Mouse (Mus musculus) limb, embryonic 11.5 days (tissue): ENCODE measurements around the gene Eif6. TPM values are rescaled to one million over a fixed set of nuclear protein-coding genes. Genes with fewer than 3 reads are reported as not detected.

ENCODE experiments used
- ATAC-seq: fragments of 200-750 bp; cut with Nextera tagmentation; 2 replicates; pipeline ENCODE4 v1.8.0; 2017; ENCODE audit warnings: low read depth; ENCODE audit not compliant: insufficient number of reproducible peaks, low FRiP score, low TSS enrichment
- DNase-seq: peaks from one replicate; pipeline ENCODE4 v3.0.0-alpha.2; 2015; ENCODE audit warnings: low spot score
- H3K27ac ChIP-seq: fragments of 300-500 bp; sonication (generic); replicated peaks from 2 replicates; pipeline ENCODE4 v1.5.1; 2014; ENCODE audit warnings: low read depth, mild to moderate bottlenecking, low read length
- H3K27me3 ChIP-seq: fragments of 300-500 bp; sonication (generic); 2 replicates; pipeline ENCODE4 v1.6.1; 2014; ENCODE audit warnings: mild to moderate bottlenecking, low read length, mixed read lengths; ENCODE audit not compliant: control insufficient read depth, insufficient read depth
- H3K36me3 ChIP-seq: fragments of 300-500 bp; sonication (generic); 2 replicates; pipeline ENCODE4 v1.6.1; 2014; ENCODE audit warnings: mild to moderate bottlenecking, low read length, moderate library complexity, mixed read lengths; ENCODE audit not compliant: control insufficient read depth, insufficient read depth
- H3K4me1 ChIP-seq: fragments of 300-500 bp; sonication (generic); 2 replicates; pipeline ENCODE4 v1.6.1; 2014; ENCODE audit warnings: low read length, mixed read lengths; ENCODE audit not compliant: control insufficient read depth, insufficient read depth
- H3K4me2 ChIP-seq: fragments of 300-500 bp; sonication (generic); 2 replicates; pipeline ENCODE4 v1.6.1; 2014; ENCODE audit warnings: low read depth, mild to moderate bottlenecking, moderate library complexity; ENCODE audit not compliant: severe bottlenecking
- H3K4me3 ChIP-seq: fragments of 300-500 bp; sonication (generic); 2 replicates; pipeline ENCODE4 v1.5.1; 2014; ENCODE audit warnings: low read depth, low read length
- H3K9ac ChIP-seq: fragments of 300-500 bp; sonication (generic); 2 replicates; pipeline ENCODE4 v1.6.1; 2014; ENCODE audit warnings: mild to moderate bottlenecking, low read length
- H3K9me3 ChIP-seq: fragments of 300-500 bp; sonication (generic); 2 replicates; pipeline ENCODE4 v1.6.1; 2016; ENCODE audit warnings: low read length; ENCODE audit not compliant: control insufficient read depth
- WGBS: fragments of 180-500 bp; shearing (Covaris S2); extraction: QIAGEN DNeasy Blood & Tissue Kit; methylation state at CpG from one replicate; pipeline ENCODE4 v1.1.7; 2014; 5-methylcytosine and 5-hydroxymethylcytosine counted together
- polyA plus RNA-seq: library from polyadenylated mRNA; unstranded; fragments of >200 nt; fragmentation: Nextera tagmentation; extraction: Ambion mirVana; gene quantifications from 2 replicates; pipeline ENCODE4 v1.2.1, GENCODE M21; 2014

The Eif6 gene
- polyA plus RNA-seq, 1 experiment from 2014 or later, result 215 TPM

- Histone ChIP-seq H3K4me3 (no peak overlapping the region), H3K27ac (no peak overlapping the region), H3K4me2 (no peak overlapping the region), H3K9ac (no peak overlapping the region), H3K4me1 (no peaks in the 10 kb centered on the region), H3K36me3 (no peaks in the 10 kb centered on the region), H3K9me3 (no peaks in the 10 kb centered on the region), H3K27me3 (no peaks in the 10 kb centered on the region)
- WGBS, result 48% methylated on average over 4 of the region's 4 CpGs
- no peak for ATAC-seq
- no peak for DNase-seq
These were observed 19.3 kb downstream of the Eif6 start for GRCm38 (mm10) chr2:155807408-155807807.

- Histone ChIP-seq H3K4me1 (no peaks in the 10 kb centered on the region), H3K27ac (no peak overlapping the region), H3K9me3 (no peaks in the 10 kb centered on the region), H3K36me3 (no peaks in the 10 kb centered on the region), H3K4me3 (no peak overlapping the region), H3K9ac (no peak overlapping the region), H3K27me3 (no peaks in the 10 kb centered on the region), H3K4me2 (no peak overlapping the region)
- WGBS, result 67% methylated on average over 5 of the region's 5 CpGs
- no peak for DNase-seq
- no peak for ATAC-seq
These were observed 20.2 kb downstream of the Eif6 start for GRCm38 (mm10) chr2:155806548-155806947.

GRCm38 (mm10) chr2:155805925-155806255 lies 20.8 kb downstream of the Eif6 start:
- Histone ChIP-seq H3K27me3 (no peaks in the 10 kb centered on the region), H3K27ac (no peak overlapping the region), H3K9ac (no peak overlapping the region), H3K36me3 (no peaks in the 10 kb centered on the region), H3K9me3 (no peaks in the 10 kb centered on the region), H3K4me1 (no peaks in the 10 kb centered on the region), H3K4me3 (no peak overlapping the region), H3K4me2 (no peak overlapping the region)
- DNase-seq (no peak), ATAC-seq (no peak)
- WGBS, result 83% methylated on average over 6 of the region's 6 CpGs

DNA sequence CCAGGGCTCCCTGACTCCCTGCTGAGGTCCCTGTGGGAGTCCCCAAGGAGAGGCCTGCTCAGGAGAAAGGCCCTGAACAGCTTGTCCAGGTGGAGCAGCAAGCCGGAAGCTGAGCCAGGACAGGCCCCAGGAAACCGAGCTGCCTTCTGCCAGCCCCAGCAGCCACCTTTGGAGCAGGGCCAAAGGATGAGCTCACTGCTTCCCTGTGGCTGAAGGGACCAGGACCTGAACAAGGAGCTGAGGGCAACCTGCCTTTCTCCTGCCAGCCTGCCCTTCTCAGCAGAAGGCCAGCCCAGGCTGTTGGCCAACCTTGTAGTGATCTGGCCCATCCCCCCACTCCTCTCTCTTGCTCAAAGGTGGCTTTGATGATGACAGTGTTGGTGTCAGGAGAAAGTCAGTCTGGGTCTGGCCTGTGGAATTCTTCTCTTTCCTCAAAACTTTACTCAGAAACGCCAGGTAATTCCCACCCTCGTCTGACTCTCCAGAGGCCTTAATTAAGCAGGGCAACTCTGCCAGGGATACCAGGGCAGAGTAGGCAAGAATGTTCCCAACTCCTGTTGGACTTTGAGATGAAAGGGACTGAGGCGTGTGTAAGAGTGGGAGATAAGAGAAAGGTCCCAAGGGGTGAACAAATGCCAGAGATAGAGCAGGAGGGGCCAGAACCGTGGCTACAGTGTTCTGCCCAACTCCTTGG lies 21.3 kb downstream of the Eif6 start:
- Histone ChIP-seq H3K4me3 (no peak overlapping the region), H3K36me3 (no peaks in the 10 kb centered on the region), H3K27ac (no peak overlapping the region), H3K4me2 (no peak overlapping the region), H3K27me3 (no peaks in the 10 kb centered on the region), H3K9ac (no peak overlapping the region), H3K4me1 (no peaks in the 10 kb centered on the region), H3K9me3 (no peaks in the 10 kb centered on the region)
- 52% methylated on average over 6 of the region's 6 CpGs for WGBS
- ATAC-seq (no peak), DNase-seq (no peak)

- Histone ChIP-seq H3K9ac (no peak overlapping the region), H3K4me2 (no peak overlapping the region), H3K27me3 (no peaks in the 10 kb centered on the region), H3K9me3 (no peaks in the 10 kb centered on the region), H3K27ac (no peak overlapping the region), H3K36me3 (no peaks in the 10 kb centered on the region), H3K4me1 (no peaks in the 10 kb centered on the region), H3K4me3 (no peak overlapping the region)
- 74% methylated on average over 5 of the region's 5 CpGs for WGBS
- DNase-seq, result no peak
- no peak for ATAC-seq
These were observed 22.7 kb downstream of the Eif6 start for GRCm38 (mm10) chr2:155804053-155804452.

GRCm38 (mm10) chr2:155802761-155803160 lies 24.0 kb downstream of the Eif6 start:
- H3K36me3 ChIP-seq, result no peaks in the 10 kb centered on the region
- H3K9ac ChIP-seq, result no peak overlapping the region
- 50% methylated on average over 3 of the region's 3 CpGs for whole genome bisulfite sequencing
- H3K27me3 ChIP-seq, result no peaks in the 10 kb centered on the region
- ATAC-seq (no peak), DNase-seq (no peak)
- H3K4me2 ChIP-seq, result no peak overlapping the region
- no peak overlapping the region for H3K27ac ChIP-seq
- H3K9me3 ChIP-seq, result no peaks in the 10 kb centered on the region
- H3K4me3 ChIP-seq, result no peak overlapping the region
- H3K4me1 ChIP-seq, result no peaks in the 10 kb centered on the region

GRCm38 (mm10) chr2:155798613-155799012 lies 28.1 kb downstream of the Eif6 start:
- ATAC-seq (no peak), DNase-seq (no peak)
- Histone ChIP-seq H3K36me3 (no peaks in the 10 kb centered on the region), H3K4me2 (no peak overlapping the region), H3K9ac (no peak overlapping the region), H3K9me3 (no peaks in the 10 kb centered on the region), H3K4me3 (no peak overlapping the region), H3K27ac (no peak overlapping the region), H3K4me1 (no peaks in the 10 kb centered on the region), H3K27me3 (no peaks in the 10 kb centered on the region)
- WGBS, result 64% methylated on average over 3 of the region's 3 CpGs

DNA sequence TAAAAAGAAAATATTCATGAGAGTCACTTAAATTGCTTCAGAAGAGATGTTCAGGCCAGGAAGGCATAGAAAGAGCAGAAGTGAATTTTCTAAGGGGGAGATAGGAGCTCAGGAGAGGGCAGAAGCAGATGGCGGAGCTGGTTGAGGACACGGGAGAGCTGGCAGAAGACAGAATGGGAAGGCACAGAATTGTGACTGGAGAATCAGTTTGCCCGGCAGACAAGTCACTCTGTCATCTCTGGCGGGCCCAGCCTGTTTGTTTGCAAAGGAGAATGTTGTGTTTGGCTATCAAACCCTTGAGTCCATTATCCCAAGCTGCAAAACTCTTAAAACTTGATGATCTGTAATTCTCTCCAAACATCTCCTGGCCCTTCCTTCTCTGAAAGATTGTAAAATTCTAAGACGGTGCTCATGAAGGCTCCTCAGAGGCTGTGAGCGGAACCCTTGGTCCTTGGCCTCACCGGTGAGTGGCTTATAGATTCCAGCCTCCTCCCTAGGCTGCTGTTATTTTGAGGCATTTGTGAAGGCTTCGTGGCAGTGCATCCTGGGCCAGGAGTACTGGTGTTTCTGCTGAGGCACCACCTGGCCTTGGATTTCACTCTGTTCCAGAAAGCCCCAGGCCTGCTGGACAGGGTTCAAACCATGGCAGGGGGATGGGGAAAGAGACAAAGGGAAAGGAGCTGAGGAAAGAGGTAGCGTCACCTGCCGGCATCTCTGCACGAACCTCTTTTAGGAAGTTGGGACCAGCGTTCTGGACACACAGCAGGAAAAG lies 31.9 kb downstream of the Eif6 start:
- Histone ChIP-seq H3K27ac (no peak overlapping the region), H3K4me3 (no peak overlapping the region), H3K4me1 (peaks cover 3% of the 10 kb centered on the region; the same call in 1 of the 2 replicates), H3K4me2 (no peak overlapping the region), H3K9ac (no peak overlapping the region), H3K36me3 (no peaks in the 10 kb centered on the region), H3K9me3 (no peaks in the 10 kb centered on the region), H3K27me3 (no peaks in the 10 kb centered on the region)
- ATAC-seq (no peak), DNase-seq (no peak)
- 83% methylated on average over 12 of the region's 12 CpGs for WGBS
